Mouse (Mus musculus): Measurements from ENCODE around the gene B4galt5. TPM values are rescaled to one million over a fixed set of nuclear protein-coding genes. Genes with fewer than 3 reads are reported as not detected.

B4galt5 gene
- total and polyA plus RNA-seq, 3 experiments: 12.5 to 17.6 (median 13.5) TPM

- DNase-seq (ENCODE audit: extremely low read depth): no peak
- H3K36me3 ChIP-seq (replicated peaks in 1 of 2; ENCODE audit: control insufficient read depth in 1 of 2, insufficient read depth in 1 of 2, low read length in 1 of 2): peaks cover 0 to 51% of the 10 kb centered on the region in 2 experiments
- no peak overlapping the region for H3K27ac ChIP-seq (ENCODE audit: insufficient read depth, low read depth)
- no peak overlapping the region for H3K4me2 ChIP-seq (ENCODE audit: insufficient read depth, low read depth, poor library complexity, severe bottlenecking)
- H3K4me1 ChIP-seq (ENCODE audit: control insufficient read depth in 1 of 2, insufficient read depth in 2 of 2): peaks cover 14 to 90% of the 10 kb centered on the region in 2 experiments
- in situ Hi-C loops (cut with MboI; ENCODE audit: low pct_ligation_motif_present, low pct_unique_long_range_greater_than_20kb, low sequenced_read_pairs): no loop called here
- H3K9ac ChIP-seq (ENCODE audit: insufficient read depth, low read depth): no peak overlapping the region
- peaks cover 37% of the 10 kb centered on the region for H3K79me2 ChIP-seq (replicated peaks; ENCODE audit: control insufficient read depth, extremely low read depth, insufficient read depth, poor library complexity, severe bottlenecking)
- H3K9me3 ChIP-seq (replicated peaks; ENCODE audit: low read length): no peaks in the 10 kb centered on the region
- H3K4me3 ChIP-seq (replicated peaks in 1 of 3; ENCODE audit: low read depth in 2 of 3, low read length in 2 of 3, poor library complexity in 1 of 3): no peak overlapping the region
- H3K27me3 ChIP-seq (replicated peaks): no peaks in the 10 kb centered on the region
- dilution Hi-C loops (cut with MboI; ENCODE audit: extremely low pct_ligation_motif_present, extremely low pct_unique_long_range_greater_than_20kb, low sequenced_read_pairs): no loop called here
- TF ChIP-seq ZNF384 (IDR thresholded peaks at IDR 0.05; ENCODE audit: low read depth, low read length) (no peak), KAT2A (IDR thresholded peaks at IDR 0.05; ENCODE audit: insufficient replicate concordance, low read length) (no peak), MAX (IDR thresholded peaks at IDR 0.05; ENCODE audit: low read length) (no peak), POLR2AphosphoS2 (IDR thresholded peaks at IDR 0.05; ENCODE audit: low read depth, low read length) (no peak), POLR2A (IDR thresholded peaks at IDR 0.05; ENCODE audit: low read depth, low read length) (no peak)
These were observed 11.8 kb downstream of the B4galt5 start for GRCm38 (mm10) chr2:167337214-167337512.

- no peak overlapping the region for H3K4me3 ChIP-seq (replicated peaks in 1 of 3; ENCODE audit: low read depth in 2 of 3, low read length in 2 of 3, poor library complexity in 1 of 3)
- dilution Hi-C loops (cut with MboI; ENCODE audit: extremely low pct_ligation_motif_present, extremely low pct_unique_long_range_greater_than_20kb, low sequenced_read_pairs): no loop called here
- no peak overlapping the region for H3K9ac ChIP-seq (ENCODE audit: insufficient read depth, low read depth)
- no peak overlapping the region for H3K27ac ChIP-seq (ENCODE audit: insufficient read depth, low read depth)
- TF ChIP-seq RCOR1 (conservative IDR thresholded peaks at IDR 0.05; ENCODE audit: low read depth, low read length) (no peak), ZKSCAN1 (IDR thresholded peaks at IDR 0.05; ENCODE audit: borderline replicate concordance, low read depth, low read length) (no peak), CTCF (conservative IDR thresholded peaks at IDR 0.05 in 1 of 2, IDR thresholded peaks at IDR 0.05 in 1 of 2; ENCODE audit: low read depth in 2 of 2, low read length in 2 of 2) (no peak), JUND (conservative IDR thresholded peaks at IDR 0.05; ENCODE audit: low read depth, low read length) (no peak), UBTF (IDR thresholded peaks at IDR 0.05; ENCODE audit: low read depth, low read length) (no peak)
- H3K36me3 ChIP-seq (replicated peaks in 1 of 2; ENCODE audit: control insufficient read depth in 1 of 2, insufficient read depth in 1 of 2, low read length in 1 of 2): peaks cover 0 to 48% of the 10 kb centered on the region in 2 experiments
- in situ Hi-C loops (cut with MboI; ENCODE audit: low pct_ligation_motif_present, low pct_unique_long_range_greater_than_20kb, low sequenced_read_pairs): no loop called here
- no peaks in the 10 kb centered on the region for H3K9me3 ChIP-seq (replicated peaks; ENCODE audit: low read length)
- H3K4me1 ChIP-seq (ENCODE audit: control insufficient read depth in 1 of 2, insufficient read depth in 2 of 2): peaks cover 12 to 87% of the 10 kb centered on the region in 2 experiments
- H3K79me2 ChIP-seq (replicated peaks; ENCODE audit: control insufficient read depth, extremely low read depth, insufficient read depth, poor library complexity, severe bottlenecking): peaks cover 33% of the 10 kb centered on the region
- H3K4me2 ChIP-seq (ENCODE audit: insufficient read depth, low read depth, poor library complexity, severe bottlenecking): no peak overlapping the region
- DNase-seq (ENCODE audit: extremely low read depth): no peak
- no peaks in the 10 kb centered on the region for H3K27me3 ChIP-seq (replicated peaks)
These were observed 12.4 kb downstream of the B4galt5 start for GRCm38 (mm10) chr2:167336384-167337213.

- Histone ChIP-seq H3K4me1 (ENCODE audit: control insufficient read depth in 1 of 2, insufficient read depth in 2 of 2) (peaks cover 17 to 87% of the 10 kb centered on the region in 2 experiments), H3K27me3 (replicated peaks) (no peaks in the 10 kb centered on the region), H3K27ac (ENCODE audit: insufficient read depth, low read depth) (peak overlapping the region; percentile 20; the same call in 1 of the 2 replicates), H3K4me3 (replicated peaks in 1 of 3; ENCODE audit: low read depth in 2 of 3, low read length in 2 of 3, poor library complexity in 1 of 3) (no peak overlapping the region), H3K36me3 (replicated peaks in 1 of 2; ENCODE audit: control insufficient read depth in 1 of 2, insufficient read depth in 1 of 2, low read length in 1 of 2) (peaks cover 0 to 62% of the 10 kb centered on the region in 2 experiments), H3K9me3 (replicated peaks; ENCODE audit: low read length) (no peaks in the 10 kb centered on the region), H3K4me2 (ENCODE audit: insufficient read depth, low read depth, poor library complexity, severe bottlenecking) (no peak overlapping the region), H3K79me2 (replicated peaks; ENCODE audit: control insufficient read depth, extremely low read depth, insufficient read depth, poor library complexity, severe bottlenecking) (peaks cover 33% of the 10 kb centered on the region), H3K9ac (ENCODE audit: insufficient read depth, low read depth) (no peak overlapping the region)
- in situ Hi-C loops (cut with MboI; ENCODE audit: low pct_ligation_motif_present, low pct_unique_long_range_greater_than_20kb, low sequenced_read_pairs) (no loop called here), dilution Hi-C loops (cut with MboI; ENCODE audit: extremely low pct_ligation_motif_present, extremely low pct_unique_long_range_greater_than_20kb, low sequenced_read_pairs) (no loop called here)
- TF ChIP-seq KAT2A (IDR thresholded peaks at IDR 0.05; ENCODE audit: insufficient replicate concordance, low read length) (no peak), USF2 (conservative IDR thresholded peaks at IDR 0.05; ENCODE audit: low read depth, low read length) (no peak), SMC3 (IDR thresholded peaks at IDR 0.05; ENCODE audit: low read depth, low read length) (no peak), CTCF (conservative IDR thresholded peaks at IDR 0.05 in 1 of 2, IDR thresholded peaks at IDR 0.05 in 1 of 2; ENCODE audit: low read depth in 2 of 2, low read length in 2 of 2) (no peak), TBP (conservative IDR thresholded peaks at IDR 0.05; ENCODE audit: low read depth, low read length) (no peak), IRF4 (IDR thresholded peaks at IDR 0.05; ENCODE audit: low read depth, low read length) (no peak), ZC3H11A (IDR thresholded peaks at IDR 0.05; ENCODE audit: low read depth, low read length) (no peak), RAD21 (IDR thresholded peaks at IDR 0.05; ENCODE audit: low read depth, low read length) (no peak), JUN (IDR thresholded peaks at IDR 0.05; ENCODE audit: insufficient read depth, low read depth, low read length) (no peak), BHLHE40 (IDR thresholded peaks at IDR 0.05; ENCODE audit: low read depth, low read length) (no peak), NRF1 (IDR thresholded peaks at IDR 0.05; ENCODE audit: low read depth, low read length) (no peak), CHD1 (IDR thresholded peaks at IDR 0.05; ENCODE audit: low read depth, low read length) (no peak), MEF2A (IDR thresholded peaks at IDR 0.05; ENCODE audit: borderline replicate concordance, low read depth, low read length) (no peak), EP300 (IDR thresholded peaks at IDR 0.05; ENCODE audit: low read length) (no peak)
- DNase-seq (ENCODE audit: extremely low read depth): no peak
These were observed 13.9 kb downstream of the B4galt5 start for GRCm38 (mm10) chr2:167335066-167335465.
